In genomic region chr11:70688372-70688771, GRCm38 (mm10) we compare ENCODE assay signal across 8 mouse cellular contexts. TPM values are rescaled to one million over a fixed set of nuclear protein-coding genes. Genes with fewer than 3 reads are reported as not detected.
A peak's percentile ranks its signal among the peaks of the same experiment; 100 is the strongest.
DNase-seq lines count a peak whose midpoint lies in the region; ATAC-seq lines count a peak whose summit lies in the region.

No protein-coding gene starts in this region.

- H3K9ac ChIP-seq in heart, embryonic 14.5 days (ENCODE audit: low read length) = peak overlapping the region; percentile 89
- peak overlapping the region; percentile 84 for H3K9ac ChIP-seq in hindbrain, embryonic 11.5 days (ENCODE audit: low read depth, low read length)
- H3K9ac ChIP-seq in midbrain, embryonic 12.5 days (replicated peaks) = peak overlapping the region; percentile 78

- H3K4me3 ChIP-seq in heart, embryonic 14.5 days (ENCODE audit: control insufficient read depth in 1 of 2, insufficient read depth in 1 of 2, low read depth in 1 of 2, low read length in 2 of 2) = peak overlapping the region; percentile 80 to 92
- peak overlapping the region; percentile 67 for H3K4me3 ChIP-seq in hindbrain, embryonic 11.5 days (ENCODE audit: low read depth, low read length)
- H3K4me3 ChIP-seq in midbrain, embryonic 12.5 days = peak overlapping the region; percentile 83

- peak overlapping the region; percentile 28 to 90 for H3K27ac ChIP-seq in heart, embryonic 14.5 days (replicated peaks in 1 of 2; ENCODE audit: control insufficient read depth in 1 of 2, insufficient read depth in 1 of 2, low read depth in 2 of 2, low read length in 2 of 2)
- peak overlapping the region; percentile 61; the same call in 1 of the 2 replicates for H3K27ac ChIP-seq in hindbrain, embryonic 11.5 days (ENCODE audit: low read depth, low read length)
- peak overlapping the region; percentile 70 for H3K27ac ChIP-seq in midbrain, embryonic 12.5 days (replicated peaks)

- peak overlapping the region; percentile 97 for H3K4me2 ChIP-seq in heart, embryonic 14.5 days (ENCODE audit: low read length)
- H3K4me2 ChIP-seq in hindbrain, embryonic 11.5 days (replicated peaks; ENCODE audit: low read depth, low read length) = peak overlapping the region; percentile 80
- peak overlapping the region; percentile 67 for H3K4me2 ChIP-seq in midbrain, embryonic 12.5 days (replicated peaks)

- WGBS in heart, embryonic 14.5 days = 20% methylated on average over 8 of the region's 8 CpGs
- 13% methylated on average over 8 of the region's 8 CpGs for WGBS in hindbrain, embryonic 11.5 days
- WGBS in midbrain, embryonic 12.5 days = 16% methylated on average over 8 of the region's 8 CpGs

- DNase-seq in heart, postnatal 4 days = no peak
- peak; percentile 58 for DNase-seq in Muller cell, postnatal 12 days (ENCODE audit: inconsistent ontology term)
- DNase-seq in hindbrain, embryonic 11.5 days (ENCODE audit: low spot score) = no peak
- DNase-seq in layer of hippocampus, postnatal 25 days (ENCODE audit: extremely low spot score in 1 of 2, low spot score in 1 of 2) = no peak
- no peak for DNase-seq in cerebellum, postnatal 14 days
- DNase-seq in natural killer cell, adult 2 months (ENCODE audit: low spot score in 2 of 2) = no peak

- H3K9me3 ChIP-seq in heart, embryonic 14.5 days (ENCODE audit: control insufficient read depth, low read length) = no peaks in the 10 kb centered on the region
- no peaks in the 10 kb centered on the region for H3K9me3 ChIP-seq in hindbrain, embryonic 11.5 days (ENCODE audit: control insufficient read depth, low read length)
- no peaks in the 10 kb centered on the region for H3K9me3 ChIP-seq in midbrain, embryonic 12.5 days

- peaks cover 11 to 16% of the 10 kb centered on the region in 2 experiments for H3K4me1 ChIP-seq in heart, embryonic 14.5 days (ENCODE audit: control insufficient read depth in 2 of 2, insufficient read depth in 2 of 2, low read length in 2 of 2)
- peaks cover 9% of the 10 kb centered on the region; the same call in 1 of the 2 replicates for H3K4me1 ChIP-seq in hindbrain, embryonic 11.5 days (replicated peaks; ENCODE audit: control insufficient read depth, insufficient read depth, low read length)
- H3K4me1 ChIP-seq in midbrain, embryonic 12.5 days = peaks cover 21% of the 10 kb centered on the region

- no peak for ATAC-seq in heart, embryonic 14.5 days (ENCODE audit: insufficient number of reproducible peaks, insufficient read depth, low FRiP score, low read depth)
- 0 out of 2 replicates have a peak, but pooled peaks have one; percentile 11 for ATAC-seq in hindbrain, embryonic 11.5 days (ENCODE audit: low FRiP score)
- ATAC-seq in midbrain, embryonic 12.5 days (ENCODE audit: low FRiP score, low read depth) = no peak

- no peaks in the 10 kb centered on the region for H3K27me3 ChIP-seq in heart, embryonic 14.5 days (ENCODE audit: control insufficient read depth, insufficient read depth, low read length)
- no peaks in the 10 kb centered on the region for H3K27me3 ChIP-seq in hindbrain, embryonic 11.5 days (ENCODE audit: control insufficient read depth, insufficient read depth, low read length)
- H3K27me3 ChIP-seq in midbrain, embryonic 12.5 days = 0 out of 2 replicates have a peak, but pooled peaks cover 3% of the 10 kb centered on the region

- peaks cover 28% of the 10 kb centered on the region for H3K36me3 ChIP-seq in heart, embryonic 14.5 days (ENCODE audit: control insufficient read depth, insufficient read depth, low read length)
- no peaks in the 10 kb centered on the region for H3K36me3 ChIP-seq in hindbrain, embryonic 11.5 days (ENCODE audit: control insufficient read depth, insufficient read depth, low read length)
- peaks cover 19% of the 10 kb centered on the region for H3K36me3 ChIP-seq in midbrain, embryonic 12.5 days

RNA-seq across cellular contexts. Expression of gene Camta2, which starts 0.5 kb away (rescaled TPM):
- polyA plus RNA-seq in heart, embryonic 14.5 days (2014; fragmentation: Nextera tagmentation; extraction: Ambion mirVana) = 13.7 and 13.8 TPM in 2 replicates
- total RNA-seq in heart, postnatal 4 days (2021) = 10 to 100 TPM; 22.2 to 23.5 TPM
- 8.2 and 9.2 TPM in 2 replicates for polyA plus RNA-seq in hindbrain, embryonic 11.5 days (2014; fragmentation: Nextera tagmentation; extraction: Ambion mirVana)
- 13.0 and 14.9 TPM in 2 replicates for polyA plus RNA-seq in midbrain, embryonic 12.5 days (2016; fragmentation: Nextera tagmentation; extraction: Ambion mirVana)
- total RNA-seq in layer of hippocampus, postnatal 25 days (2021) = 100 to 1,000 TPM; 326 to 389 TPM

RNA-seq across cellular contexts. Expression of gene Inca1, which starts 11.6 kb away (rescaled TPM):
- polyA plus RNA-seq in heart, embryonic 14.5 days (2014; fragmentation: Nextera tagmentation; extraction: Ambion mirVana) = 2.1 and 2.7 TPM in 2 replicates
- total RNA-seq in heart, postnatal 4 days (2021) = 1 to 10 TPM; 1.7 to 2.2 TPM
- 0.63 and 1.9 TPM in 2 replicates for polyA plus RNA-seq in hindbrain, embryonic 11.5 days (2014; fragmentation: Nextera tagmentation; extraction: Ambion mirVana)
- polyA plus RNA-seq in midbrain, embryonic 12.5 days (2016; fragmentation: Nextera tagmentation; extraction: Ambion mirVana) = 0.86 and 1.3 TPM in 2 replicates
- total RNA-seq in layer of hippocampus, postnatal 25 days (2021) = 1 to 10 TPM; 3.1 to 3.4 TPM

RNA-seq across cellular contexts. Expression of gene Kif1c, which starts 12.0 kb away (rescaled TPM):
- polyA plus RNA-seq in heart, embryonic 14.5 days (2014; fragmentation: Nextera tagmentation; extraction: Ambion mirVana) = 13.9 and 18.9 TPM in 2 replicates
- 100 to 1,000 TPM; 238 to 241 TPM for total RNA-seq in heart, postnatal 4 days (2021)
- polyA plus RNA-seq in hindbrain, embryonic 11.5 days (2014; fragmentation: Nextera tagmentation; extraction: Ambion mirVana) = 5.9 and 6.0 TPM in 2 replicates
- 2.0 and 2.2 TPM in 2 replicates for polyA plus RNA-seq in midbrain, embryonic 12.5 days (2016; fragmentation: Nextera tagmentation; extraction: Ambion mirVana)
- total RNA-seq in layer of hippocampus, postnatal 25 days (2021) = 10 to 100 TPM; 71.5 to 78.9 TPM

RNA-seq across cellular contexts. Expression of gene Spag7, which starts 19.2 kb away (rescaled TPM):
- 177 TPM in 2 replicates for polyA plus RNA-seq in heart, embryonic 14.5 days (2014; fragmentation: Nextera tagmentation; extraction: Ambion mirVana)
- 10 to 100 TPM; 86.2 to 92.3 TPM for total RNA-seq in heart, postnatal 4 days (2021)
- 151 and 176 TPM in 2 replicates for polyA plus RNA-seq in hindbrain, embryonic 11.5 days (2014; fragmentation: Nextera tagmentation; extraction: Ambion mirVana)
- polyA plus RNA-seq in midbrain, embryonic 12.5 days (2016; fragmentation: Nextera tagmentation; extraction: Ambion mirVana) = 156 and 160 TPM in 2 replicates
- total RNA-seq in layer of hippocampus, postnatal 25 days (2021) = 10 to 100 TPM; 48.7 to 48.8 TPM

RNA-seq across cellular contexts. Expression of gene Eno3, which starts 31.4 kb away (rescaled TPM):
- polyA plus RNA-seq in heart, embryonic 14.5 days (2014; fragmentation: Nextera tagmentation; extraction: Ambion mirVana) = 468 and 495 TPM in 2 replicates
- total RNA-seq in heart, postnatal 4 days (2021) = 1,000 to 10,000 TPM; 1,339 to 1,391 TPM
- polyA plus RNA-seq in hindbrain, embryonic 11.5 days (2014; fragmentation: Nextera tagmentation; extraction: Ambion mirVana) = 23.2 and 26.2 TPM in 2 replicates
- polyA plus RNA-seq in midbrain, embryonic 12.5 days (2016; fragmentation: Nextera tagmentation; extraction: Ambion mirVana) = 12.0 and 12.7 TPM in 2 replicates
- 1 to 10 TPM; 7.2 to 8.2 TPM for total RNA-seq in layer of hippocampus, postnatal 25 days (2021)
